Mouse (Mus musculus) erythroblast, embryonic 14.5 days (primary cell): Measurements from ENCODE around the gene Arhgdia. TPM values are rescaled to one million over a fixed set of nuclear protein-coding genes. Genes with fewer than 3 reads are reported as not detected.
"Not testable (repeated sequence)": the region's sequence is repeated elsewhere in the genome, so short reads cannot be mapped to it uniquely, and the experiment has no call there.

Experiments
- H3K27me3 ChIP-seq: 2 replicates; pipeline ENCODE4 v1.6.1; 2012; ENCODE audit warnings: inconsistent platforms; ENCODE audit not compliant: control insufficient read depth
- H3K36me3 ChIP-seq: 2 replicates; pipeline ENCODE4 v1.6.1; 2012; ENCODE audit warnings: mild to moderate bottlenecking, inconsistent platforms; ENCODE audit not compliant: control insufficient read depth
- H3K4me1 ChIP-seq: 2 replicates; pipeline ENCODE4 v1.6.1; 2012; ENCODE audit warnings: inconsistent platforms; ENCODE audit not compliant: control insufficient read depth
- H3K4me3 ChIP-seq: replicated peaks from 2 replicates; pipeline ENCODE3; 2012; ENCODE audit warnings: moderate library complexity, mild to moderate bottlenecking, inconsistent platforms
- H3K9me3 ChIP-seq: 2 replicates; pipeline ENCODE4 v1.6.1; 2012; ENCODE audit warnings: low read length, inconsistent platforms, mixed read lengths; ENCODE audit not compliant: control insufficient read depth
- GATA1 ChIP-seq: IDR thresholded peaks from 2 replicates; pipeline ENCODE4 v1.6.1; 2012; ENCODE audit warnings: low read length, inconsistent platforms, mixed read lengths
- TAL1 ChIP-seq: IDR thresholded peaks from 3 replicates; pipeline ENCODE4 v1.6.1; 2012; ENCODE audit warnings: low read length, inconsistent platforms, mixed read lengths
- polyA plus RNA-seq: library from polyadenylated mRNA; stranded (reverse); fragments of >175 nt; gene quantifications from 2 replicates; pipeline ENCODE4 v1.2.3, GENCODE M21; 2012

The Arhgdia gene
- polyA plus RNA-seq, 1 experiment: 52.3 TPM

GRCm38 (mm10) chr11:120562949-120563348, 18.5 kb downstream of the Arhgdia start:
- H3K27me3 ChIP-seq: no peaks in the 10 kb centered on the region
- no peak overlapping the region for H3K4me3 ChIP-seq
- peaks cover 87% of the 10 kb centered on the region for H3K36me3 ChIP-seq
- peaks cover 2% of the 10 kb centered on the region for H3K4me1 ChIP-seq
- H3K9me3 ChIP-seq: no peaks in the 10 kb centered on the region
- TF ChIP-seq GATA1 (no peak), TAL1 (no peak)

GRCm38 (mm10) chr11:120560952-120561728, 20.3 kb downstream of the Arhgdia start:
- TF ChIP-seq GATA1 (no peak), TAL1 (no peak)
- Histone ChIP-seq H3K36me3 (peaks cover 69% of the 10 kb centered on the region), H3K4me1 (peaks cover 2% of the 10 kb centered on the region; the same call in 1 of the 2 replicates), H3K9me3 (0 out of 2 replicates have a peak, but pooled peaks cover 2% of the 10 kb centered on the region), H3K4me3 (no peak overlapping the region), H3K27me3 (no peaks in the 10 kb centered on the region)

- not testable (repeated sequence) for H3K4me1 ChIP-seq, H3K4me3 ChIP-seq, H3K27me3 ChIP-seq, H3K9me3 ChIP-seq
- H3K36me3 ChIP-seq: peaks cover 48% of the 10 kb centered on the region
These were observed 22.6 kb downstream of the Arhgdia start for GRCm38 (mm10) chr11:120558843-120559242.

GRCm38 (mm10) chr11:120555260-120555659, 26.2 kb downstream of the Arhgdia start:
- H3K9me3 ChIP-seq: 0 out of 2 replicates have a peak, but pooled peaks cover 2% of the 10 kb centered on the region
- H3K27me3 ChIP-seq: no peaks in the 10 kb centered on the region
- H3K4me1 ChIP-seq: peaks cover 6% of the 10 kb centered on the region
- H3K36me3 ChIP-seq: peaks cover 12% of the 10 kb centered on the region
- TF ChIP-seq GATA1: no peak
- no peak for TF ChIP-seq TAL1
- H3K4me3 ChIP-seq: no peak overlapping the region

GRCm38 (mm10) chr11:120554834-120555233, 26.6 kb downstream of the Arhgdia start:
- TF ChIP-seq TAL1: no peak
- Histone ChIP-seq H3K4me1 (peaks cover 10% of the 10 kb centered on the region), H3K27me3 (no peaks in the 10 kb centered on the region), H3K4me3 (no peak overlapping the region), H3K9me3 (0 out of 2 replicates have a peak, but pooled peaks cover 2% of the 10 kb centered on the region), H3K36me3 (peaks cover 8% of the 10 kb centered on the region)

- H3K4me3 ChIP-seq: no peak overlapping the region
- TF ChIP-seq TAL1: no peak
- no peak for TF ChIP-seq GATA1
- no peaks in the 10 kb centered on the region for H3K27me3 ChIP-seq
- H3K36me3 ChIP-seq: no peaks in the 10 kb centered on the region
- H3K4me1 ChIP-seq: peaks cover 29% of the 10 kb centered on the region
- 0 out of 2 replicates have a peak, but pooled peaks cover 2% of the 10 kb centered on the region for H3K9me3 ChIP-seq
These were observed 28.7 kb downstream of the Arhgdia start for GRCm38 (mm10) chr11:120552736-120553135.

GRCm38 (mm10) chr11:120550810-120551440, 30.5 kb downstream of the Arhgdia start, which contains the start of gene Ppp1r27:
Gene Ppp1r27 (minus strand): TSS chr11:120551132.
- H3K4me3 ChIP-seq: peak within 1 kb of the TSS; percentile 80
- H3K36me3 ChIP-seq: no peaks in the 10 kb centered on the region
- TF ChIP-seq GATA1: no peak
- H3K4me1 ChIP-seq: peaks cover 35% of the 10 kb centered on the region
- no peaks in the 10 kb centered on the region for H3K9me3 ChIP-seq
- no peaks in the 10 kb centered on the region for H3K27me3 ChIP-seq

GRCm38 (mm10) chr11:120549986-120550809, 31.2 kb downstream of the Arhgdia start:
- H3K4me3 ChIP-seq: peak overlapping the region; percentile 80
- no peaks in the 10 kb centered on the region for H3K36me3 ChIP-seq
- no peaks in the 10 kb centered on the region for H3K27me3 ChIP-seq
- peaks cover 35% of the 10 kb centered on the region for H3K4me1 ChIP-seq
- no peak for TF ChIP-seq TAL1
- no peak for TF ChIP-seq GATA1
- no peaks in the 10 kb centered on the region for H3K9me3 ChIP-seq

GRCm38 (mm10) chr11:120549168-120549945, 32.1 kb downstream of the Arhgdia start, which contains the start of gene Mcrip1:
Gene Mcrip1 (minus strand): TSS chr11:120549727.
- H3K4me1 ChIP-seq: peaks cover 35% of the 10 kb centered on the region
- peaks cover 7% of the 10 kb centered on the region for H3K36me3 ChIP-seq
- TF ChIP-seq TAL1 (no peak), GATA1 (no peak)
- no peaks in the 10 kb centered on the region for H3K27me3 ChIP-seq
- H3K4me3 ChIP-seq: peak within 1 kb of the TSS; percentile 80
- H3K9me3 ChIP-seq: no peaks in the 10 kb centered on the region
